8 mouse cellular contexts compared by ENCODE assay signal in the genomic region with DNA sequence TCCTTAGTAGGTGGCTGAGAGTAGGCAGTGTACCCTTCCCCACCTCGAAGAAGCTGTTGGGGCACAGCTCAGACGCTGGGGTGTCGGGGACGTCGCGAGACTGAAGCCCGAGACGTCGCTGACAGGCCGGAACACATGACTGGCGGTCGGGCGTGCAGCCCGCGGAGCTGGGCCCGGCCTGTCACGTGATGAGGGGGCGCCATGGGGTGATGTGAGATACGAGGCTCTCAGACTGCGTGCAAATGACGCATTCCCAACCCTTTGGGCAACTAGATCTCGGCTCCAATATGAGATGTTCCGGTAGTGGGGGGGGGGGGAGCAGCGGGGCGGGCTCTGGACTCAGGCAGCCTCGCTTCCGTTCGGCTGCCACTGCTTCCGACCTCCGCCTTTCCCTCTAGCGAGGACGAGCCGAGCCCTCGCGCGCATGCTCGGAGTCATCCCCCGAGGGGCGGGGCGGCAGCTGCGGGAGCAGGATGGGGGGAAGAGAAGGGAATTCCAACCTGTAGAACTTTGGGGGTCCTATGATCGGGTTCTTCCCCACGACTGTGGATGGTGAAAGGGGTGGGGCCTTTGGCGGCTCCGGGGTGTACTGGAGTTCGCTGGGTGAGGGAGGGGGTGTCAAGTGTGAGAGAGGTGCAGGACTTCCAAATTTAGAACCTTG. TPM values are rescaled to one million over a fixed set of nuclear protein-coding genes. Genes with fewer than 3 reads are reported as not detected.
A peak's percentile ranks its signal among the peaks of the same experiment; 100 is the strongest.
DNase-seq lines count a peak whose midpoint lies in the region; ATAC-seq and TF ChIP-seq lines count a peak whose summit lies in the region.

No protein-coding gene starts in this region.

- peak; percentile 95 for ATAC-seq in forebrain, embryonic 13.5 days
- ATAC-seq in liver, postnatal 0 days, result peak; percentile 89
- ATAC-seq in neural tube, embryonic 14.5 days (ENCODE audit: low read depth), result peak; percentile 95

- H3K4me3 ChIP-seq in E14TG2a.4 (replicated peaks; ENCODE audit: low read length), result peak overlapping the region; percentile 93
- H3K4me3 ChIP-seq in forebrain, embryonic 13.5 days, result peak overlapping the region; percentile 68
- H3K4me3 ChIP-seq in liver, postnatal 0 days (ENCODE audit: low read depth, low read length), result peak overlapping the region; percentile 69
- peak overlapping the region; percentile 60 for H3K4me3 ChIP-seq in neural tube, embryonic 14.5 days (ENCODE audit: low read depth, low read length)

- 0% methylated on average over 37 of the region's 46 CpGs for WGBS in forebrain, embryonic 13.5 days
- WGBS in large intestine, adult 2 months, result under 1% methylated on average over 46 of the region's 46 CpGs
- under 1% methylated on average over 44 of the region's 46 CpGs for WGBS in liver, postnatal 0 days (ENCODE audit: insufficient replicate concordance)
- WGBS in neural tube, embryonic 14.5 days, result under 1% methylated on average over 42 of the region's 46 CpGs

- TF ChIP-seq EP300 in liver, postnatal 0 days (IDR thresholded peaks at IDR 0.05; ENCODE audit: low read depth), result peak; percentile 58; the same call in 1 of the 2 replicates

- intact Hi-C loops in heart, postnatal 10 days (cut with DNase I), result loop anchor here (2.0 to 5.0 kb wide), 2 partner anchors 41 to 64 kb away; partner anchors contain the start of genes Hsd3b7 and Setd1a

- DNase-seq in c-Kit-positive CD71-positive TER-119-positive erythroid progenitor cells, embryonic 14.5 days (ENCODE audit: low spot score), result peak; percentile 80
- DNase-seq in heart, postnatal 10 days, result peak; percentile 96
- DNase-seq in large intestine, adult 2 months (ENCODE audit: low read depth, low spot score), result peak; percentile 80
- peak; percentile 91 for DNase-seq in liver, postnatal 0 days
- peak; percentile 96 for DNase-seq in testis, postnatal 10 days (ENCODE audit: low spot score)

- H3K9me3 ChIP-seq in E14TG2a.4 (ENCODE audit: low read length), result no peaks in the 10 kb centered on the region
- no peaks in the 10 kb centered on the region for H3K9me3 ChIP-seq in forebrain, embryonic 13.5 days (replicated peaks)
- H3K9me3 ChIP-seq in liver, postnatal 0 days (ENCODE audit: low read length), result no peaks in the 10 kb centered on the region
- no peaks in the 10 kb centered on the region for H3K9me3 ChIP-seq in neural tube, embryonic 14.5 days (ENCODE audit: control insufficient read depth, low read length)

- peaks cover 23% of the 10 kb centered on the region for H3K36me3 ChIP-seq in E14TG2a.4 (ENCODE audit: insufficient read depth, low read length)
- H3K36me3 ChIP-seq in forebrain, embryonic 13.5 days (ENCODE audit: poor library complexity, severe bottlenecking), result 0 out of 2 replicates have a peak, but pooled peaks cover 2% of the 10 kb centered on the region
- peaks cover 25% of the 10 kb centered on the region for H3K36me3 ChIP-seq in liver, postnatal 0 days (replicated peaks; ENCODE audit: insufficient read depth, low read length)
- H3K36me3 ChIP-seq in neural tube, embryonic 14.5 days (ENCODE audit: control insufficient read depth, insufficient read depth, low read length), result no peaks in the 10 kb centered on the region

- peak overlapping the region; percentile 88 for H3K27ac ChIP-seq in forebrain, embryonic 13.5 days
- peak overlapping the region; percentile 90 for H3K27ac ChIP-seq in liver, postnatal 0 days (ENCODE audit: low read depth)
- peak overlapping the region; percentile 92 for H3K27ac ChIP-seq in neural tube, embryonic 14.5 days (ENCODE audit: low read depth, low read length)

- peak overlapping the region; percentile 71 for H3K9ac ChIP-seq in forebrain, embryonic 13.5 days
- H3K9ac ChIP-seq in liver, postnatal 0 days (replicated peaks), result peak overlapping the region; percentile 82
- H3K9ac ChIP-seq in neural tube, embryonic 14.5 days (replicated peaks; ENCODE audit: low read depth, low read length), result peak overlapping the region; percentile 61

- H3K27me3 ChIP-seq in E14TG2a.4 (ENCODE audit: insufficient read depth, low read length), result peaks cover 3% of the 10 kb centered on the region; the same call in 1 of the 2 replicates
- no peaks in the 10 kb centered on the region for H3K27me3 ChIP-seq in forebrain, embryonic 13.5 days
- H3K27me3 ChIP-seq in liver, postnatal 0 days (ENCODE audit: insufficient read depth, low read length), result no peaks in the 10 kb centered on the region
- H3K27me3 ChIP-seq in neural tube, embryonic 14.5 days (ENCODE audit: control insufficient read depth, insufficient read depth, low read length), result no peaks in the 10 kb centered on the region

- no peak for TF ChIP-seq CTCF in E14TG2a.4 (conservative IDR thresholded peaks at IDR 0.05; ENCODE audit: low read length)
- no peak for TF ChIP-seq CTCF in liver, postnatal 0 days (IDR thresholded peaks at IDR 0.05; ENCODE audit: low read depth)

- peak overlapping the region; percentile 99 for H3K4me2 ChIP-seq in forebrain, embryonic 13.5 days
- peak overlapping the region; percentile 97 for H3K4me2 ChIP-seq in liver, postnatal 0 days (ENCODE audit: low read depth, low read length)
- H3K4me2 ChIP-seq in neural tube, embryonic 14.5 days (ENCODE audit: low read depth, low read length), result peak overlapping the region; percentile 95

- H3K4me1 ChIP-seq in E14TG2a.4 (replicated peaks; ENCODE audit: low read depth, low read length), result peaks cover 23% of the 10 kb centered on the region
- peaks cover 13% of the 10 kb centered on the region for H3K4me1 ChIP-seq in forebrain, embryonic 13.5 days
- H3K4me1 ChIP-seq in liver, postnatal 0 days (ENCODE audit: insufficient read depth), result peaks cover 14% of the 10 kb centered on the region
- peaks cover 4% of the 10 kb centered on the region; the same call in 1 of the 2 replicates for H3K4me1 ChIP-seq in neural tube, embryonic 14.5 days (ENCODE audit: control insufficient read depth, insufficient read depth, low read length)

RNA-seq across cellular contexts. Expression of gene Stx1b, which starts 17.1 kb away (rescaled TPM):
- polyA plus RNA-seq in forebrain, embryonic 13.5 days (2015; fragmentation: Nextera tagmentation; extraction: Ambion mirVana), result 18.9 and 21.9 TPM in 2 replicates
- 1 to 10 TPM in 1 of 2 experiments, under 1 TPM in 1; 0.89 to 1.7 TPM for total RNA-seq in heart, postnatal 10 days (2021)
- polyA plus RNA-seq in large intestine, adult 2 months (2012; rRNA removed), result 1.7 and 3.1 TPM in 2 replicates
- 0.18 and 0.48 TPM in 2 replicates for polyA plus RNA-seq in liver, postnatal 0 days (2015; fragmentation: Nextera tagmentation; extraction: Ambion mirVana)
- 65.9 and 66.9 TPM in 2 replicates for polyA plus RNA-seq in neural tube, embryonic 14.5 days (2014; fragmentation: Nextera tagmentation; extraction: Ambion mirVana)

RNA-seq across cellular contexts. Expression of gene Stx4a, which starts 17.4 kb away (rescaled TPM):
- 20.5 and 25.6 TPM in 2 replicates for polyA plus RNA-seq in forebrain, embryonic 13.5 days (2015; fragmentation: Nextera tagmentation; extraction: Ambion mirVana)
- 10 to 100 TPM; 69.2 to 72.5 TPM for total RNA-seq in heart, postnatal 10 days (2021)
- polyA plus RNA-seq in large intestine, adult 2 months (2012; rRNA removed), result 64.0 and 81.2 TPM in 2 replicates
- polyA plus RNA-seq in liver, postnatal 0 days (2015; fragmentation: Nextera tagmentation; extraction: Ambion mirVana), result 15.8 and 17.5 TPM in 2 replicates
- polyA plus RNA-seq in neural tube, embryonic 14.5 days (2014; fragmentation: Nextera tagmentation; extraction: Ambion mirVana), result 9.8 and 13.5 TPM in 2 replicates

RNA-seq across cellular contexts. Expression of gene Zfp646, which starts 34.6 kb away (rescaled TPM):
- polyA plus RNA-seq in forebrain, embryonic 13.5 days (2015; fragmentation: Nextera tagmentation; extraction: Ambion mirVana), result 12.9 and 15.5 TPM in 2 replicates
- total RNA-seq in heart, postnatal 10 days (2021), result 10 to 100 TPM; 23.3 to 23.9 TPM
- polyA plus RNA-seq in large intestine, adult 2 months (2012; rRNA removed), result 12.8 and 19.5 TPM in 2 replicates
- 2.7 and 2.8 TPM in 2 replicates for polyA plus RNA-seq in liver, postnatal 0 days (2015; fragmentation: Nextera tagmentation; extraction: Ambion mirVana)
- polyA plus RNA-seq in neural tube, embryonic 14.5 days (2014; fragmentation: Nextera tagmentation; extraction: Ambion mirVana), result 12.0 and 13.1 TPM in 2 replicates

RNA-seq across cellular contexts. Expression of gene Zfp668, which starts 35.2 kb away (rescaled TPM):
- polyA plus RNA-seq in forebrain, embryonic 13.5 days (2015; fragmentation: Nextera tagmentation; extraction: Ambion mirVana), result 39.1 and 44.8 TPM in 2 replicates
- 1 to 10 TPM; 5.8 to 8.0 TPM for total RNA-seq in heart, postnatal 10 days (2021)
- polyA plus RNA-seq in large intestine, adult 2 months (2012; rRNA removed), result 5.4 and 5.9 TPM in 2 replicates
- 3.7 and 4.5 TPM in 2 replicates for polyA plus RNA-seq in liver, postnatal 0 days (2015; fragmentation: Nextera tagmentation; extraction: Ambion mirVana)
- polyA plus RNA-seq in neural tube, embryonic 14.5 days (2014; fragmentation: Nextera tagmentation; extraction: Ambion mirVana), result 29.7 and 30.7 TPM in 2 replicates

RNA-seq across cellular contexts. Expression of gene Hsd3b7, which starts 41.1 kb away (rescaled TPM):
- 5.0 and 7.5 TPM in 2 replicates for polyA plus RNA-seq in forebrain, embryonic 13.5 days (2015; fragmentation: Nextera tagmentation; extraction: Ambion mirVana)
- total RNA-seq in heart, postnatal 10 days (2021), result 10 to 100 TPM; 15.9 to 16.1 TPM
- polyA plus RNA-seq in large intestine, adult 2 months (2012; rRNA removed), result 55.9 and 69.1 TPM in 2 replicates
- polyA plus RNA-seq in liver, postnatal 0 days (2015; fragmentation: Nextera tagmentation; extraction: Ambion mirVana), result 218 and 224 TPM in 2 replicates
- polyA plus RNA-seq in neural tube, embryonic 14.5 days (2014; fragmentation: Nextera tagmentation; extraction: Ambion mirVana), result 7.0 and 9.6 TPM in 2 replicates

Comparison
In these comparisons a context has a peak if more than half of its experiments do, and no peak if none do; other contexts are left out.
1. Peak in every context shown above with its lines: DNase-seq, ATAC-seq, H3K4me3 ChIP-seq and H3K27ac ChIP-seq.